Mouse (Mus musculus) adipocyte (in vitro differentiated cells): ENCODE data around the gene Rsph9.

Experiments used
- DNase-seq: peaks from one replicate; pipeline ENCODE4 v3.0.0-alpha.2; 2016; ENCODE audit warnings: low spot score

The Rsph9 gene

GRCm38 (mm10) chr17:46138563-46139236 lies 5.3 kb downstream of the Rsph9 start:
- DNase-seq = no peak

GRCm38 (mm10) chr17:46132862-46133261 lies 11.2 kb downstream of the Rsph9 start:
- DNase-seq = no peak

GRCm38 (mm10) chr17:46132058-46132718 lies 11.8 kb downstream of the Rsph9 start:
- peak; percentile 83 for DNase-seq

GRCm38 (mm10) chr17:46129741-46130498 lies 14.1 kb downstream of the Rsph9 start:
- DNase-seq = peak; percentile 93

GRCm38 (mm10) chr17:46127814-46128493 lies 16.1 kb downstream of the Rsph9 start:
- DNase-seq = peak; percentile 49

GRCm38 (mm10) chr17:46126608-46127007 lies 17.4 kb downstream of the Rsph9 start:
- no peak for DNase-seq

- DNase-seq = peak; percentile 80
Measured at GRCm38 (mm10) chr17:46123953-46124700, 19.9 kb downstream of the Rsph9 start.

- no peak for DNase-seq
Measured at GRCm38 (mm10) chr17:46123285-46123684, 20.7 kb downstream of the Rsph9 start.

GRCm38 (mm10) chr17:46122791-46123190 lies 21.2 kb downstream of the Rsph9 start:
- no peak for DNase-seq

GRCm38 (mm10) chr17:46119641-46120040 lies 24.4 kb downstream of the Rsph9 start:
- DNase-seq = no peak

GRCm38 (mm10) chr17:46118423-46118850 lies 25.6 kb downstream of the Rsph9 start:
- no peak for DNase-seq

GRCm38 (mm10) chr17:46117623-46118422 lies 26.2 kb downstream of the Rsph9 start:
- DNase-seq = peak; percentile 28

GRCm38 (mm10) chr17:46116881-46117280 lies 27.1 kb downstream of the Rsph9 start:
- no peak for DNase-seq

- no peak for DNase-seq
Measured at GRCm38 (mm10) chr17:46116138-46116537, 27.9 kb downstream of the Rsph9 start.

- peak; percentile 57 for DNase-seq
Measured at GRCm38 (mm10) chr17:46115489-46115888, 28.5 kb downstream of the Rsph9 start.

GRCm38 (mm10) chr17:46110402-46111289 lies 33.4 kb downstream of the Rsph9 start, which contains the start of gene Mrps18a:
Mrps18a (plus strand) TSS chr17:46110986.
- DNase-seq = peak; percentile 85

- DNase-seq = no peak
Measured at GRCm38 (mm10) chr17:46108286-46108685, 35.7 kb downstream of the Rsph9 start.

GRCm38 (mm10) chr17:46104487-46104886 lies 39.5 kb downstream of the Rsph9 start:
- peak; percentile 27 for DNase-seq

- peak; percentile 74 for DNase-seq
Measured at GRCm38 (mm10) chr17:46102608-46103159, 41.3 kb downstream of the Rsph9 start.
